Comparison of ENCODE assay signal across 12 mouse cellular contexts in genomic region chr2:24386158-24386963, GRCm38 (mm10). TPM values are rescaled to one million over a fixed set of nuclear protein-coding genes. Genes with fewer than 3 reads are reported as not detected.
DNase-seq lines count a peak whose midpoint lies in the region; ATAC-seq and TF ChIP-seq lines count a peak whose summit lies in the region.
"Had no signal": no experiment of that assay in that cellular context is flagged by ENCODE, and none has a peak within 500 bp of the region (broad histone marks: within the 10 kb centered on the region; RNA-seq: fewer than 3 reads in every experiment).

No protein-coding gene starts in this region.

- TF ChIP-seq POLR2A in small intestine, adult 2 months (IDR thresholded peaks at IDR 0.05; ENCODE audit: low read depth, low read length), result peak; percentile 51; the same call in 1 of the 2 replicates

- H3K4me3 ChIP-seq in liver, embryonic 13.5 days (replicated peaks), result peak overlapping the region; percentile 64
- peak overlapping the region; percentile 60 for H3K4me3 ChIP-seq in small intestine, adult 2 months (ENCODE audit: low read depth, low read length)
- H3K4me3 ChIP-seq in hindbrain, embryonic 13.5 days, result no peak overlapping the region
- H3K4me3 ChIP-seq in layer of hippocampus, adult 2 months, result no peak overlapping the region
- H3K4me3 ChIP-seq: midbrain, embryonic 13.5 days had no signal

- 19% methylated on average over 21 of the region's 21 CpGs for WGBS in liver, embryonic 13.5 days (ENCODE audit: insufficient replicate concordance)
- 81% methylated on average over 21 of the region's 21 CpGs for WGBS in small intestine, adult 2 months
- WGBS in hindbrain, embryonic 13.5 days, result 85% methylated on average over 21 of the region's 21 CpGs

- H3K4me1 ChIP-seq in liver, embryonic 13.5 days (replicated peaks), result peaks cover 79% of the 10 kb centered on the region
- peaks cover 23% of the 10 kb centered on the region; the same call in 1 of the 2 replicates for H3K4me1 ChIP-seq in small intestine, adult 2 months (ENCODE audit: control insufficient read depth, insufficient read depth, insufficient read length, low read length)
- no peaks in the 10 kb centered on the region for H3K4me1 ChIP-seq in hindbrain, embryonic 13.5 days (replicated peaks)
- H3K4me1 ChIP-seq: midbrain, embryonic 13.5 days had no signal

- peak; percentile 92 for DNase-seq in CD4-positive helper T cell, adult 2 months (ENCODE audit: low read depth, low spot score)
- DNase-seq in R1 (ENCODE audit: low read depth, low spot score), result peak; percentile 27
- DNase-seq in liver, embryonic 13.5 days, result peak; percentile 40
- no peak for DNase-seq in adrenal gland, postnatal 36 days
- no peak for DNase-seq in layer of hippocampus, adult 2 months (ENCODE audit: low spot score in 2 of 2)
- no peak for DNase-seq in layer of hippocampus, postnatal 25 days (ENCODE audit: extremely low spot score in 1 of 2, low spot score in 1 of 2)
- DNase-seq: adrenal gland, adult 2 months had no signal

- H3K27me3 ChIP-seq in liver, embryonic 13.5 days, result no peaks in the 10 kb centered on the region
- H3K27me3 ChIP-seq in small intestine, adult 2 months (ENCODE audit: control insufficient read depth, insufficient read depth, low read length), result no peaks in the 10 kb centered on the region
- no peaks in the 10 kb centered on the region for H3K27me3 ChIP-seq in hindbrain, embryonic 13.5 days
- H3K27me3 ChIP-seq: midbrain, embryonic 13.5 days had no signal

- H3K4me2 ChIP-seq in liver, embryonic 13.5 days, result peak overlapping the region; percentile 81
- no peak overlapping the region for H3K4me2 ChIP-seq in hindbrain, embryonic 13.5 days
- H3K4me2 ChIP-seq: midbrain, embryonic 13.5 days had no signal

- ATAC-seq in liver, embryonic 13.5 days (ENCODE audit: low read depth), result peak; percentile 48
- ATAC-seq in hindbrain, embryonic 13.5 days (ENCODE audit: low FRiP score), result no peak
- ATAC-seq: midbrain, embryonic 13.5 days had no signal

- no peaks in the 10 kb centered on the region for H3K9me3 ChIP-seq in liver, embryonic 13.5 days (replicated peaks)
- no peaks in the 10 kb centered on the region for H3K9me3 ChIP-seq in hindbrain, embryonic 13.5 days
- H3K9me3 ChIP-seq: midbrain, embryonic 13.5 days had no signal

- H3K9ac ChIP-seq in liver, embryonic 13.5 days, result peak overlapping the region; percentile 74
- no peak overlapping the region for H3K9ac ChIP-seq in hindbrain, embryonic 13.5 days
- H3K9ac ChIP-seq: midbrain, embryonic 13.5 days had no signal

- H3K36me3 ChIP-seq in liver, embryonic 13.5 days, result peaks cover 2% of the 10 kb centered on the region; the same call in 1 of the 2 replicates
- no peaks in the 10 kb centered on the region for H3K36me3 ChIP-seq in small intestine, adult 2 months (ENCODE audit: control insufficient read depth, insufficient read depth, low read length)
- H3K36me3 ChIP-seq in hindbrain, embryonic 13.5 days, result no peaks in the 10 kb centered on the region
- H3K36me3 ChIP-seq: midbrain, embryonic 13.5 days had no signal

- H3K27ac ChIP-seq in liver, embryonic 13.5 days, result peak overlapping the region; percentile 88
- peak overlapping the region; percentile 76 for H3K27ac ChIP-seq in small intestine, adult 2 months (ENCODE audit: insufficient read depth, low read depth, low read length)
- no peak overlapping the region for H3K27ac ChIP-seq in hindbrain, embryonic 13.5 days
- no peak overlapping the region for H3K27ac ChIP-seq in layer of hippocampus, adult 2 months
- H3K27ac ChIP-seq: kidney, postnatal 0 days; midbrain, embryonic 13.5 days had no signal

- no peak for TF ChIP-seq CTCF in small intestine, adult 2 months (IDR thresholded peaks at IDR 0.05; ENCODE audit: extremely low read depth, insufficient read length, insufficient replicate concordance, low read depth, low read length)
- TF ChIP-seq CTCF in layer of hippocampus, adult 2 months (conservative IDR thresholded peaks at IDR 0.05), result no peak

RNA-seq across cellular contexts. Expression of gene Psd4, which starts 19.0 kb away (rescaled TPM):
- polyA plus RNA-seq in liver, embryonic 13.5 days (2015; fragmentation: Nextera tagmentation; extraction: Ambion mirVana), result 9.1 and 10.0 TPM in 2 replicates
- 10.6 and 14.0 TPM in 2 replicates for polyA plus RNA-seq in small intestine, adult 2 months (2012; rRNA removed)
- polyA plus RNA-seq in hindbrain, embryonic 13.5 days (2015; fragmentation: Nextera tagmentation; extraction: Ambion mirVana), result 0.30 and 0.74 TPM in 2 replicates
- total RNA-seq in adrenal gland, postnatal 36 days (2021), result 1 to 10 TPM; 1.5 to 2.4 TPM
- total RNA-seq in layer of hippocampus, adult 2 months (2021), result 1 to 10 TPM in 1 of 2 experiments, under 1 TPM in 1; 0.64 to 1.3 TPM
- 1 to 10 TPM in 1 of 2 experiments, under 1 TPM in 1; 0.47 to 1.1 TPM for total RNA-seq in layer of hippocampus, postnatal 25 days (2021)

RNA-seq across cellular contexts. Expression of gene Il1rn, which starts 49.7 kb away (rescaled TPM):
- polyA plus RNA-seq in liver, embryonic 13.5 days (2015; fragmentation: Nextera tagmentation; extraction: Ambion mirVana), result 2.2 and 3.3 TPM in 2 replicates
- 2.4 and 2.8 TPM in 2 replicates for polyA plus RNA-seq in small intestine, adult 2 months (2012; rRNA removed)
- 0.16 and 0.44 TPM in 2 replicates for polyA plus RNA-seq in hindbrain, embryonic 13.5 days (2015; fragmentation: Nextera tagmentation; extraction: Ambion mirVana)
- under 1 TPM; 0.16 to 0.79 TPM for total RNA-seq in adrenal gland, postnatal 36 days (2021)
- total RNA-seq in layer of hippocampus, adult 2 months (2021), result not detected
- total RNA-seq in layer of hippocampus, postnatal 25 days (2021), result not detected
- polyA plus RNA-seq: forebrain, embryonic 11.5 days had no signal

Comparison
In these comparisons a context has a peak if more than half of its experiments do, and no peak if none do; other contexts are left out.
1. DNase-seq: peak in CD4-positive helper T cell, adult 2 months (single experiment), R1 (single experiment) and liver, embryonic 13.5 days (single experiment); none in adrenal gland, postnatal 36 days (0 of 2), layer of hippocampus, adult 2 months (0 of 2) and layer of hippocampus, postnatal 25 days (0 of 2).
2. H3K27ac ChIP-seq: peak in liver, embryonic 13.5 days (single experiment) and small intestine, adult 2 months (single experiment); none in hindbrain, embryonic 13.5 days (single experiment) and layer of hippocampus, adult 2 months (single experiment).
3. H3K4me3 ChIP-seq: peak in liver, embryonic 13.5 days (single experiment) and small intestine, adult 2 months (single experiment); none in hindbrain, embryonic 13.5 days (single experiment) and layer of hippocampus, adult 2 months (single experiment).